Mouse (Mus musculus) MEL (cell line): ENCODE results near the gene Gm3488.
"Not testable (repeated sequence)": the region's sequence is repeated elsewhere in the genome, so short reads cannot be mapped to it uniquely, and the experiment has no call there.

Experiments used
- BHLHE40 ChIP-seq: IDR thresholded peaks from 2 replicates; pipeline ENCODE4 v1.6.1; 2012; ENCODE audit warnings: low read depth, mild to moderate bottlenecking, inconsistent platforms, low read length, improper control_type of control experiment, borderline replicate concordance
- CTCF ChIP-seq, 3 experiments: IDR thresholded peaks in 2 of 3; conservative IDR thresholded peaks in 1 of 3; 2 replicates each; pipeline ENCODE4 v1.5.1; 2011 to 2012; ENCODE audit warnings: low read length in 3 of 3, low read depth in 2 of 3, mild to moderate bottlenecking in 2 of 3, improper control_type of control experiment in 1 of 3, inconsistent platforms in 1 of 3, mixed read lengths in 1 of 3, moderate library complexity in 1 of 3; ENCODE audit not compliant: control insufficient read depth in 1 of 3, insufficient read depth in 1 of 3, poor library complexity in 1 of 3, severe bottlenecking in 1 of 3
- ELF1 ChIP-seq: IDR thresholded peaks from 2 replicates; pipeline ENCODE4 v1.6.1; 2014; ENCODE audit warnings: low read depth, mild to moderate bottlenecking, inconsistent platforms, low read length, improper control_type of control experiment, moderate library complexity
- EP300 ChIP-seq, 2 experiments: IDR thresholded peaks; 2 replicates each; pipeline ENCODE4 v1.6.1; 2011; ENCODE audit warnings: improper control_type of control experiment in 2 of 2, low read length in 2 of 2, low read depth in 1 of 2, mild to moderate bottlenecking in 1 of 2
- ETS1 ChIP-seq: IDR thresholded peaks from 2 replicates; pipeline ENCODE4 v1.6.1; 2012; ENCODE audit warnings: low read depth, mild to moderate bottlenecking, inconsistent platforms, low read length, improper control_type of control experiment, moderate library complexity
- GATA1 ChIP-seq: IDR thresholded peaks from 2 replicates; pipeline ENCODE4 v1.6.1; 2011; ENCODE audit warnings: low read depth, low read length, improper control_type of control experiment
- POLR2A ChIP-seq, 2 experiments: IDR thresholded peaks; 2 replicates each; pipeline ENCODE4 v1.6.1; 2011 to 2012; ENCODE audit warnings: low read length in 2 of 2, mild to moderate bottlenecking in 2 of 2, control low read depth in 1 of 2, improper control_type of control experiment in 1 of 2, low read depth in 1 of 2, moderate library complexity in 1 of 2; ENCODE audit not compliant: control insufficient read depth in 1 of 2, insufficient read depth in 1 of 2, poor library complexity in 1 of 2
- POLR2AphosphoS5 ChIP-seq: IDR thresholded peaks from 2 replicates; pipeline ENCODE4 v1.6.1; 2012; ENCODE audit warnings: low read depth, borderline replicate concordance, mild to moderate bottlenecking, inconsistent platforms, low read length, moderate library complexity, mixed read lengths
- RCOR1 ChIP-seq: IDR thresholded peaks from 2 replicates; pipeline ENCODE4 v1.6.1; 2012; ENCODE audit warnings: low read depth, mild to moderate bottlenecking, inconsistent platforms, low read length, improper control_type of control experiment
- SIN3A ChIP-seq: IDR thresholded peaks from 2 replicates; pipeline ENCODE4 v1.6.1; 2012; ENCODE audit warnings: low read length, improper control_type of control experiment, inconsistent platforms
- SMC3 ChIP-seq: IDR thresholded peaks from 2 replicates; pipeline ENCODE4 v1.6.1; 2011; ENCODE audit warnings: low read depth, low read length, improper control_type of control experiment
- USF1 ChIP-seq: IDR thresholded peaks from 2 replicates; pipeline ENCODE4 v1.6.1; 2014; ENCODE audit warnings: low read depth, mild to moderate bottlenecking, inconsistent platforms, low read length, improper control_type of control experiment, moderate library complexity
- ZKSCAN1 ChIP-seq: IDR thresholded peaks from 2 replicates; pipeline ENCODE4 v1.6.1; 2012; ENCODE audit warnings: low read depth, mild to moderate bottlenecking, inconsistent platforms, low read length, improper control_type of control experiment, moderate library complexity

DNA sequence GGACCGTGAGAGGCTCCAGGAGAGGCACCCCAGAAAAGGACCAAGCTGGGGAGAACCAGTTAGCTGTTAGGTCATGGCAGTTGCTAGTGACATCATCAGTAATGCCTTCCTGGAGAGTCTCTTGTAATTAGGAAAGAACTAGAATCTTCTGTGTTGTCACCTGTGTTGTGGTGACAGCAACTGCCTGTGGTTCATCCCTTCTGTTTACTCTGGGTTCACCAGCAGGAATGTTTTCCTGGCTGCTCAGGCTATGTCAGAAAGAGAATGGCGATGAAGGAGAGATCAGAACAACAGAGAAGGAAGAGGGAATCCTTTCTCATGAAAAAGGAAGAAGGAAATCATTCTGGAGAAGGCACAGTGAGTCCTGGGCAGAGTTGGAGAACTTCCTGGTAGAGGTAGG lies 36.7 kb downstream of the Gm3488 start, which contains the start of gene Gm3532:
- TF ChIP-seq CTCF (IDR thresholded peaks at IDR 0.05 in 2 of 3, conservative IDR thresholded peaks at IDR 0.05 in 1 of 3; ENCODE audit: control insufficient read depth in 1 of 3, insufficient read depth in 1 of 3, low read depth in 2 of 3, low read length in 3 of 3, poor library complexity in 1 of 3, severe bottlenecking in 1 of 3); ZKSCAN1; ELF1; SMC3; GATA1; EP300 (IDR thresholded peaks at IDR 0.05; ENCODE audit: low read depth in 1 of 2, low read length in 2 of 2); POLR2A (IDR thresholded peaks at IDR 0.05; ENCODE audit: control insufficient read depth in 1 of 2, insufficient read depth in 1 of 2, low read depth in 1 of 2, low read length in 2 of 2, poor library complexity in 1 of 2); ETS1; RCOR1; SIN3A; POLR2AphosphoS5; BHLHE40; USF1: not testable (repeated sequence)
